Mouse (Mus musculus) lung, adult 2 months (tissue): ENCODE results near the gene Cacna2d3.

Experiments used
- CTCF ChIP-seq: fragments of 200-500 bp; IDR thresholded peaks from 2 replicates; pipeline ENCODE4 v1.5.1; 2011; ENCODE audit warnings: mild to moderate bottlenecking, low read length, control low read depth; ENCODE audit not compliant: insufficient read depth
- POLR2A ChIP-seq: fragments of 200-500 bp; IDR thresholded peaks from 2 replicates; pipeline ENCODE4 v1.6.1; 2011; ENCODE audit warnings: low read depth, mild to moderate bottlenecking, control low read depth, low read length, borderline replicate concordance; ENCODE audit errors: extremely low read depth

- no peak for TF ChIP-seq CTCF
- TF ChIP-seq POLR2A, result no peak
Observed at GRCm38 (mm10) chr14:29334216-29334615, 387.4 kb downstream of the Cacna2d3 start.
